Mouse (Mus musculus): Measurements from ENCODE around the gene H2-D1.
A peak's percentile ranks its signal among the peaks of the same experiment; 100 is the strongest.
"Not testable (repeated sequence)": the region's sequence is repeated elsewhere in the genome, so short reads cannot be mapped to it uniquely, and the experiment has no call there.

H2-D1 gene

DNA sequence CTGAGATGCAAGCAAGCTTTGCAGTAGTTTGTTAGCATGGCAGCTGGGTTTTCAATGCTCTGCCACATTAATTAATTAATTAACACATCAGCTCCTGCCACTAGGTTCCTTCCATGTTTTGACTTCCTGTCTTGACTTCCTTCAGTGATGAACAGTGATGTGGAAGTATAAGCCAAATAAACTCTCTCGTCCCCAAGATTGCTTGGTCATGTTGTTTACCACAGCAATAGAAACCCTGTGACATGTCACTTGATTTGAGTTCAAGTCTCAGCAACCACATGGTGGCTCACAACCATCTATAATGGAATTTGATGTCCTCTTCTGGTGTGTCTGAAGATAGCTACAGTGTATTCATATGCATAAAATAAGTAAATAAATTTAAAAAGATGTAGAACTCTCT, 5.2 kb upstream of the H2-D1 start:
- DNase-seq (ENCODE audit: low spot score in 2 of 2): no peak

DNA sequence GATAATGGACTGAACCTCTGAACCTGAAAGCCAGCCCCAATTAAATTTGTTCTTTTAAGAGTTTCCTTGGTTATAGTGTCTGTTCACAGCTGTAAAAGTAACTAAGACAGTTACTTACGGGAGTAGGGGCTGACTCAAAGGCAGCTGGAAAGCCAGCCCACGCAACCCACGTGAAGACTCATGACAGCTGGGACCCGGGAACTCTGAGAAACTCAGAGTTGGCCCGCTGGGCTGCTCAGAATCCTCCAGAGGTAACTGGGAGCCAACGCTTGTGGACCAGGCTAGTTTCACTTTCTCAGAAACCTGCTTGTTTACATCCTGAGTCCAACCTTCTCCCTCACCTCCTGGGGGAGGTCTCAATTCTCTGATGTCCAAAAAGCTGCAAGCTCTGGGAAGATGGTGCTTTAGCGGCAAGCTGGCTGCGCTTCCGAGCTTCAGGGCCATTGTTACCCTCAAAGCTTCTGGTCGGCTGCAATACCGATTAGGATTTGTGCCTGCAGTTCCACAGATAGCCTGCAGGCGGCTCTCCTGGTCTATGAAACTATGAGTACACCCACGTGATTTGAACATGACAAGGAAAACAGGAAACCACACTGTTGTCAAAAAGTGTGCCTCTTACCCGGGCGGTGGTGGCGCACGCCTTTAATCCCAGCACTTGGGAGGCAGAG, 4.6 kb upstream of the H2-D1 start:
- DNase-seq (ENCODE audit: low spot score in 2 of 2): peak; percentile 96 to 98

DNA sequence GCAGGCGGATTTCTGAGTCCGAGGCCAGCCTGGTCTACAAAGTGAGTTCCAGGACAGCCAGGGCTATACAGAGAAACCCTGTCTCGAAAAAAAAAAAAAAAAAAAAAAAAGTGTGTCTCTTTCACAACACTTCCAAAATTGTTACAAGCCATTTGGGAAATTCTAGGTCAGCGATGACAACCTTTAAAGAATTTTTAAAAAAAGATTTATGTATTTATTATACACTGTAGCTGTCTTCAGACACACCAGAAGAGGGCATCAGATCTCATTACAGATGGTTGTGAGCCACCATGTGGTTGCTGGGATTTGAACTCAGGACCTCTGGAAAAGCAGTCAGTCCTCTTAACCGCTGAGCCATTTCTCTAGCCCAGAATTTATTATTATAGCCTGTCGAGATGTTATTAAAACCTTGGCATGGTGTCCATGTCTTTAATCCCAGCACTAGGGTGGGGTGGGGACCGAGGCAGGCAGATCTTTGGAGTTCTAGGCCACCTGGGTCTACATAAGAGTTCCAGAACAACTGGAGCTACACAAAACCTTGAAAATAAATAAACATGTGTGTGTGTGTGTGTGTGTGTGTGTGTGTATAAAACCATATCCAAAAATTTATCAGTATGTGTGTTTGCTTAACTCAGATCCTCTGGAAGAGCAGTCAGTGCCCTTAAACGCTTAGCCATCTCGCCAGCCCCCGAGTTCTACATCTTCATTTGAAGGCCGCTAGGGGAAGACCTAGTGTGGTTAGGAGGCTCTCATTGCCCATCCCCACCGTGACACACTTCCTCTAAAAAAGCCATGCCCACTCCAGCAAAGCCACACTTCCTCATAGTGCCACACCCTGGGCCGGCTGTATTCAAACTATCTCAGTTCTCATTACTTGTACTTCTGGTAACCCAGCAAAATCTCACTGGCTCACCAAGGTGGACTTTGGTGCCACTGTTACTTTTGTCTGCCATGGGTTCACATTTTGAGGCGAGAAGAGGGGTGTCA, 3.7 kb upstream of the H2-D1 start:
- peak; percentile 81 to 88 for DNase-seq (ENCODE audit: low spot score in 2 of 2)

DNA sequence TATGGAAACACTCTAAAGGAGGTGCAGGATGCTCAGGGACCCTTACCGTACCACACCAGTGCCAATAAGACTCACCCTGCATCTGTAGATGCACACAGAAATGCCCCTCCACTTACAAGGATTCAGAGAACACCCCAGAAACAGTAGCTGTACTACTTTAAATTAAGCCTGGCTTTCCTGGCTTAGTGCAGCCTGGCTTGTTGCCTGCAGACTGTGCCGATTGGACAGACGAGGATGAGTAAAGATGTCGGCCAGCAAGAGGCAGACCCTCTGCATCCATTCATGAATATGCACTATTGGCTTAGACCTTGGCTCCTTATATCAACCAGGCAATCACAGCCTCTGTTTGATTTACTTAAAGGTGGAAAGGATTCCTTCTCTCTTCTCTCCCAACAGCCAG, 2.9 kb upstream of the H2-D1 start:
- DNase-seq (ENCODE audit: low spot score in 2 of 2): no peak

DNA sequence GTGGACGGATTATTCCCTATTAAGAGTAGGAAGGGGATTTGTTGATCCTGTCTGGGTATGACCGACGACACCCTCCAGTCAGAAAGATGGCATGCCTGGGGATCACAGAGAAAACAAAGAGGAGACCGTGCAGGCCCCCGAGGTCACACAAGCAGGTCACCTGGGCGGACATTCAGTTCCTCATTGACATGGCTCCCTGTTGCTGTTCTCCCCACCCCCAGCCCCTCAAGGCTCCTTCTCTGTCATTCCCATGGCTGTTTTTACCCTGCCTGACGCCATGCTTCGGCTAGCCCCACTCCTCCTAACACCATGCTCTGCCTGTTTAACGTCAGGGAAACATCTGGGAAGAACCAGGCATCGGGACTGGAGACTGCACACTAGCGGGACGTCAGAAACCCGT, 879 bp upstream of the H2-D1 start:
- DNase-seq (ENCODE audit: low spot score in 2 of 2): no peak

DNA sequence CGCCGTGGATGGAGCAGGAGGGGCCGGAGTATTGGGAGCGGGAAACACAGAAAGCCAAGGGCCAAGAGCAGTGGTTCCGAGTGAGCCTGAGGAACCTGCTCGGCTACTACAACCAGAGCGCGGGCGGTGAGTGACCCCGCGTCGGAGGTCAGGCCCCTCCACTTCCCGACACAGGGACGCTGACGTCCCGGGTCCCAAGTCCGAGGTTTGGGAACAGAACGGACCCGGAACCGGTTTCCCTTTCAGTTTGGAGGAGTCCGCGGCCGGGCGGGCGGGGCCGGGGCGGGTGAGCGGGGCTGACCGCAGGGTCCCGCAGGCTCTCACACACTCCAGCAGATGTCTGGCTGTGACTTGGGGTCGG, 973 bp downstream of the H2-D1 start:
- no peak for DNase-seq (ENCODE audit: low spot score in 2 of 2)

DNA sequence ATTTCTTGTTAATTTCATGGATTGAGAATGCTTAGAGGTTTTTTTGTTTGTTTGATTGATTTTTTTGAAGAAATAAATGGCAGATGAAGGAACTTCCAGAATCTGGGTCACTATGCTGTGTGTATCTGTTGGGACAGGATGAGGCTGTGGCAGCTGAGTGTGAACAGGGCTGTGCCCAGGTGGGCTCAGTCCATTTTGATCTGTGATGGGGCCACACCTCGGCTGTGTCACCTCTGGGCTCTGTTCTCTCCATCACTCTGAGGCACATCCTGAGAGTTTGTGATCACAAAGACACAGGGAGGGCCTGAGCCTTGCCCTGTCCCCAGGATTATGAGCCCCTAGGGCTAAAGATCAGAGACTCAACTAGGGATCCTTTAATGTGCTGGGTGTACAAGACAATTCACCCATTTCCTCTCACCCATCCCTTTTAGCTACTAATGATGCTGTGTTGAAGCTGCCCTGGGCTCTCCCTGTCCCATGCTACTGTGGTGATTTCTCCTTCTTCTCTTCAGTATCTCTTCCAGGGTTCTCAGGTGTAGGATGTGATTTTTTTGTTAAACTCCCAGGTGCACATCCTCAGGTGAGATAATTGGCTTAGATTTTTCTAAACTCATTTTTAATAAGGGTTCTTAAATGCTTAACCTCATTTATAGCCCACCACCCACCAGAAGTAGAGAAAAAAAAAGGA, 5.0 kb downstream of the H2-D1 start:
- DNase-seq (ENCODE audit: low spot score in 2 of 2): no peak

DNA sequence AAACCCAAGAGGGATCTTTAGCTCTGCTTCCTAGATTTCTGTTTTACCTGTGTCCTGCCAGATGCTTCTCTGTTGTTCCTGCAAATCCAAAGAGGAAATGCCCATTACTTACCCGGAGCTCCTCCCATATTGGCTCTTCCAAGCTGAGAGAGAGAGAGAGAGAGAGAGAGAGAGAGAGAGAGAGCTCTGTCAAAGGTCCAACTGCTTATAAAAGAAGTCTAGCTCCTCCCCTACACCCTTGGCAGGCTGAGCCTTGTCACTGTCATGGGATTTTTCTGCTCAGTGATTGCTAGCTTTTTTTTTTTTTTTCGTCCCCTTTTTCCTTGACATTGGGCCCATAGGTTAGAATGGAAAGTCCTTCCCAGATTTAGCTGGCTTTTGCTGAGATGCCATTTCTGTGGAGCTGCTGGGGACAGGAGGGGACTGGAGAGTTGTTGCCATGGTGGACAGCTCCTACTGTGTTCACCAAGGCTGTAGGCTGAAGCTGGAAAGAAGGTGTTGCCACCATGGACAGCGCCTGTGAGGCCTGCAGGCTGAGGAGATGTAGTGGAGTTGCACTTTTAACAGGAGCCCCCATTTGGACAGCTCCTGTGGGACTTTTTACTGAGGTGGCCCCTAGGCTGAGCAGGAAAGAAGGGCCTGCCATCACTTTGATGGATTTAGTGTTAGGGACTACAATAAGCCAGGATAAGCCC, 7.3 kb downstream of the H2-D1 start:
- DNase-seq (ENCODE audit: low spot score in 2 of 2): no peak

DNA sequence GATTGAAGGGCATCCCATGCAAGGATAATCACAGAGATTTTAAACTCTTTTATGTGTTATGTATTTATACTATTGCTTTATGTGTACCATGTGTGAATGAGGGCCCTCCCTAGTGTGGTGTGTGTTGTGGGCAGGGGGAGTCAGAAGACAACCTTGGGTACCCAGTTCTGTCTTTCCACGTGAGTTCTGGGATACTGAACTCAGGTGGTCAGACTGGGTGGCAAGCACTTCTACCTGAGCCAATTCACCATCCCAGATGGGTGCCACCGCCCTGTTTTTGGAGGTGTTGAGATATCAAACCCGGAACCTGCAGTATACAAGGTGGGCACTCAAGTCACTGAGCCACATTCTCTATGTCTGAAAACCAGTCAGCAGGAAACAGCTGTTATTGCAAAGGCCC, 9.7 kb downstream of the H2-D1 start:
- DNase-seq (ENCODE audit: low spot score in 2 of 2): no peak

DNA sequence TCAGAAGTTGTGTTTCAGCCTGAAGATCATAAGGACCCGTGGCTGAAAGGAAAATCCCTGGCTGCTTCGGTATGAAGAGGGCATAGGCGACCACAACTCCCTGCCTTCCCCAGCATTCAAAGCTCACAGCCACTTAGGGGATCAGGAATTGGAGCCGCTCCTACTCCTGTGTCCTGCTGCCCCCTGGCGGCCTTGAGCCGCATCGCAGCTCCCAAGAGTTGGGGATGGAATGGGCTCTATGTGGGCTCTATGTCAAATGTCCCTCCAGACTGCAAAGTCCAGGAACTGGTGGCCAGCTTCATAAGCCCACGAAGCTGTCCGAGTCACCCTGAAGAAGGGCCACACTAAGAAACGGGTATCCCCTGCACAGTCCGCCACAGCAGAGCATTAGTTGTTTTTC, 12.2 kb downstream of the H2-D1 start:
- DNase-seq (ENCODE audit: low spot score in 2 of 2): peak; percentile 84 to 87

DNA sequence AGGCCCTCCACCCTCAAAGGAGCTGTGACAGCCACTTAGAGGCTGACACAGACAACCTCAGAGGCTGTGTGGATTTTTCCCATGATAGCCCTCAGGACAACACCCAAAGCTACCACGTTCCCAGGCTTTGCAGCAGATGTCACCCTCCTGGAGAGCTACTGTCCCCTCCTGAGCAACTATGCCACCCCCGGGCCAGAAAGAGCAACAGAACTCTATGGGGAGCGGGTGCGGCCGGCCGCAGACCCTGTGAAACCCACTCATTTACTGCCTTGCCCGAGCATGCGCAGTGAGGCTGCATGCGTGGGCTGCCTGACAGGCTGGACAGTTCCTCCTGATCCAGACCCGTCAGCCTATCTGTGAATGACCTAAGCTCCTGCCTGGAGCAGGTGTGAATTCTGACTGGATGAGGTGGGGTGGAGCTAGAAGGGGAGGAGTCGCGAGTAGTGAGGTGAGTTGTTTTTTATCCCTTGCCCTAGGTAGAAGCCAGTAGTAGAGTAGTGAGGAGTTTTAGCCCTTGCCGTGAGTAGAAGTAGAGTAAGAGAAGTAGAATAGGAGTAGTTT, 13.9 kb downstream of the H2-D1 start:
- no peak for DNase-seq (ENCODE audit: low spot score in 2 of 2)

DNA sequence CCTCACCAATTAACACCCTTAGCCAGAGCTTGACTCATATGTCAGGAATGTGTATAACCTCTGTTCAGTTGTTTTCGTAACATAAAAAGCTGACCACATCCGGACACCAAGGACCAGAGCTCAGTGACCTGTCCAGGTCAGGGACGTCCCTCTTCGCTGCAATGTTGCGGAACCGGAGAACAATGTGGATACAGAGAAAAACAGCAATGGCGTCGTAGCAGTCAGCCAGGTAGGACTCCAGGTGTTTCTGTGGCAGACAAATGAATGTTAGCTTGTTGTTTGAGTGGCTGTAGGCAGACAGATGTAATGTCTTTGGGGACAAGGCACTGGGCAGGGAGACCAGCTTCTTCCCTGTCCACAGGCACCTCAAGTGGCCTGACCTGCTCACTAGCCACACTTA, 15.5 kb downstream of the H2-D1 start:
- DNase-seq (ENCODE audit: low spot score in 2 of 2): no peak

DNA sequence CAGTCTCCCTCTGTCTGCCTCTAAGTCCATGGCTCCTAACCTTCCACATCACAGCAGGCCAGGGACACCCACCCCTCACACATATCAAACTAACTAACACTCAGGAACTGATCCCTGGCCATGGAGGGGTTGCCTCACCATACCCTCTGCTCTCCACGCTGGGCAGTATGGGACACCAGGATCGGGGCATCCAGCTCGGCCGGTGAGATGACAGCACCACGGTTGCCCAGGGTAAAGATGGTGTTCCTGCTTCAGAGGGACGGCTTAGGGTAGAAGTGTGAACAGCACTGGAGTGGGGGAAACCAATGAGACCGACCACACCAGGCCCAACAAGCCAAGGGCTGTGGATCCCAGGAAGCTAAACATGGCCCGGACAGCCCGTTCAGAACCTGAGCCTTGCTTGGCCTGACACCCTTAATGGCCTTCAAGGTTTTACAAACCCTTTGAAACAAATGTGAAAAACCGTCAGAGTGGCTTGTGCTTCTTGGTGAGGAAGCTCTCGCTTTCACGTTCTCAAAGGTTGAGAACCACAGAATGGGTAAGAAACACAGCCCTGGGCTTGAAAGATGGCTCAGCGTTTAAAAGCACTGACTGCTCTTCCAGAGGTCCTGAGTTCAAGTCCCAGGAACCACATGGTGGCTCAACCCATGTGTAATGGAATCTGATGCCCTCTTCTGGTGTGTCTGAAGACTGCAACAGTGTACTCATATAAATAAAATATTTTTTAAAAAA, 16.6 kb downstream of the H2-D1 start:
- no peak for DNase-seq (ENCODE audit: low spot score in 2 of 2)

DNA sequence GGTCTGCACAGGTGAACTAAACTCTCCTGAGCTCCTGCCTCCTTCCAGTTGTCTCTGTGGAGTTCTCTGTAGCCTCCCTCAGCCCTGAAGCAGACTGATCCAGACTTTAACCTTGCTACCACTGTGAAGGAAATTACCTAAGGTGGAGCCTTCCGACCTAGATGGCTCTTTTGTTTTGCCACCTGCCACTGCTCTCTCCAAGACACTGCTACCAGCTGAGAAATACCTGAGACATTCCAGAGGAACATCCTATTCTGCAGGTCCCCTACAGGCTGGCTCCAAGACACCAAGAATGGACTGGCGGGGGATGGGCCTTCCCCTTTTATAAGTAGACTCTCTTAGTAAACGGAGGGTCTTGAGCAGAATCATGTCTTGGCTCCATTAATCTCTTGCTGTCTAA, 17.7 kb downstream of the H2-D1 start:
- DNase-seq (ENCODE audit: low spot score in 2 of 2): no peak

DNA sequence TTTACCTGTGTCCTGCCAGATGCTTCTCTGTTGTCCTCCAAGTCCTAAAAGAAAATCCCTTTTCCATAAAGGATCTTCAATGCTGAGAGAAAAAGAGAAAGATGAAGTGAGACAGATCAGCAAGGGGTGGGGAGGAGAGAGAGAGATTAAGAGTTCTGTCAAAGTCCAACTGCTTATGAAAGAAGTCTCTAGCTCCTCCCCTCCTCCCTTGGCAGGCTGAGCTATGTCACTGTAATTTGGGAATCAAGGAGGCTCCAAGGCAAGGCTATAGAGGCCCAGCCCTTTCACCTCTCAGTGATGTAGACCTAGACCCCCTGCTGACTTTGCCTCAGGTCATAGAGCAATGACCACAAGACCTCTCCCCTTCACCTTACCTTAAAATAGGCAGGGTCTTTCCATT, 22.9 kb downstream of the H2-D1 start:
- no peak for DNase-seq (ENCODE audit: low spot score in 2 of 2)

DNA sequence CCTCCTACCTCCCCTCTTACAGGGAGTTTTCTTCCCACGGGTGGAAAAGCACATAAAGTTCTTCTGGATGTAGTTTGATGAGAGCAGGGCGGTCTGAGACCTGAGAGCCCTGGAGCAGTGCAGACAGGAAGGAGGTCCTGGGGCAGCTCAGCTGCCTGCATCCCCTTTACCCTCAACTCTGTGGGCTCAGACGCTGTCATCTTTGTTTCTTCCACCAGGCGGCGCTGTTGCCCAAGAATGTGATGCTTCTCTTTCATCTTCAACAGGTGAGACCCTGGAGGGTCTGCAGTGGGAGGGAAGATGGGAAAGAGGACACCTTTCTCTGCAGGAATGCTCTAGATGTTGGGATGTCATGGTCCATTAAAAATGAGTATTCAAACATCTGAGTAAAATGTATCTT, 33.3 kb downstream of the H2-D1 start:
- DNase-seq (ENCODE audit: low spot score in 2 of 2): peak in 1 of 2 experiments; percentile 32

DNA sequence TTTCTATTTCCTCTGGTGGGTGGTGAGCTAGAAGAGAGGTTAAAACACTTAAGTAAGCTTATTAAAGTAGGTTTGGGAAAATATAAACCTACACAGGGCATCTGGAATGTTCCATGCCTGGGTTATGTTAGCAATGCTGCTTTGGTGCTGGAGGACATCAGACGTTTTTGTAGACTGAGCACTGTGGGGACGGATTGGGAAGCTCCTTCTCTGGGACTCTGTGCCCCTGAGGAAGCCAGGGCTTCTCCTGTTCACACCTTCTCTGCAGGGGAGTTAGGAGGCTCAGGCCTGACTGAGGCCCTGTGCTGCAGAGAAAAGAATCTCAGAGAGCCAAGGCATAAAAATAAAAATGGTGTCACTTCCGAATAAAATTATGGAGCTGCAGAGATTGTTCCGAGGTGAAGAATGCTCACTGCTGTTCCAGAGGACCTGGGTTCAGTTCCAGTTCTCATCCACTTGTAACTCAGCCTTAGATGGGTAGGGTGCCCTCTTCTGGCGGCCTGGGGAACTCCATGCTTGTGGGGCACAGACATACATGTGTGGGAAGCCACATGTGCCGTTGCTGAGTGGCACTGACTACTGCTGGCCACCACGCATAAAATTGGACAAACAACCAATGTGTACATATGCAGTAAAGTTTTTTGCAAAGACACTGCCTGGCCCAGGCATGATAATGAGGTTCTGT, 37.9 kb downstream of the H2-D1 start:
- not testable (repeated sequence) for DNase-seq (ENCODE audit: low spot score in 2 of 2)

DNA sequence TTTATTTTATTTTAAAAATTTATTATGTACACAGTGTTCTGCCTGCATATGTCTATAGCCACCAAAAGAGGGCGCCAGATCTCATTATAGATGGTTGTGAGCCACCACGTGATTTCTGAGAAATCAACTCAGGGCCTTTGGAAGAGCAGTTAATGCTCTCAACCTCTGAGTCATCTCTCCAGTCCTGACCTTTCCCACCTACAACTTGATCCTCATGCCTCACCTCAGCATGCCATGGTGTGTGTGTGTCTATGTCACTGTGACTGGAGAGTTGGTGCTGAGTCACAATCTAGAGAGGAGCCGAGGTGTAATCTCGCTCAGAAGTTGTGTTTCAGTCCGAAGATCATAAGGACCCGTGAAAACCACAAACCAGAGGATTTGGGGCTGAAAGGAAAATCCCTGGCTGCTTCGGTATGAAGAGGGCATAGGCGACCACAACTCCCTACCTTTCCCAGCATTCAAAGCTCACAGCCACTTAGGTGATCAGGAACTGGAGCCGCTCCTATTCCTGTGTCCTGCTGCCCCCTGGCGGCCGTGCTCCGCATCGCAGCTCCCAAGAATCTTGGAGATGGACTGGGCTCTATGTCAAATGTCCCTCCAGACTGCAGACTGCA, 39.2 kb downstream of the H2-D1 start:
- DNase-seq (ENCODE audit: low spot score in 2 of 2): peak; percentile 84 to 89

DNA sequence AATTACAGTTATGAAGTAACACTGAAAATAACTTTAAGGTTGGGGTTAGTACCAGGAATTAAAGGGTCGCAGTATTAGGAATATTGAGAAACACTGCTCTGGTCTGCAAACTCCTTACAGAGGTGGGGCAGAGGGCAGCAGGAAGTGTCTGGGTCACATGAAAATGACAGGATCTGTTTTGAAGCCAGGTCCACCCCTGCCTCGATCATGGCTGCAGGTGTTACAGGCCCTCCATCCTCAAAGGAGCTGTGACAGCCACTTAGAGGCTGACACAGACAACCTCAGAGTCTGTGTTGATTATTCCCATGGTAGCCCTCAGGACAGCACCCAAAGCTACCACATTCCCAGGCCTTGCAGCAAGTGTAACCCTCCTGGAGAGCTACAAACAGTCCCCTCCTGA, 40.7 kb downstream of the H2-D1 start:
- DNase-seq (ENCODE audit: low spot score in 2 of 2): no peak

DNA sequence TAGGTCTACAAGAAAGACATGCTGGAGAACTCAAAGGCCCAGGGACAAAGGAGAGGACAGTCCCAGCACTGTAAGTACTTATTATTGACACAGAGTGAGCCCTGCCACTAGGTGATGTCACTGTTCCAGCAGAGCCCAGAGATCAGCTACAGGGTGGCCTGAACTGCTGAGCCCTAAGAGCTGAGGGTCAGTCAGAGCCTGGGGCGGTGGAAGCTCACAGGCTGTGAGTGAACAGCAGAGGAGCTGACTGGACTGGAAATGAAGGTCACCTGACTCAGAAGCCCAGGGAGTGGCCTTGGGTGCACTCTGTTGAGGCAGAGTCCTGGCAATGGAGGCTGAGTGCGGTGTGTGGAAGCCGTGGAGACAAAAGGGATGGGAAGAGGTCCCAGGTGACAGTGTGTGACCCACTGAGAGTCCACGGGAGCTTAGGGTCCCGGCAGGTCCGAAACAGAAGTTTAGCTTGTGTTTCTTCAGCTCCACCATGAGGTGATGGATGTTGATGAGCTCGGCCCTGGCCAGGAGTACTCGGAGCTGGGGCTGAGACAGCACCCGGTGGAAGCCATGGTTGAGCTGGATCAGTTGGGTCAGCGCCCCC, 41.3 kb downstream of the H2-D1 start:
- no peak for DNase-seq (ENCODE audit: low spot score in 2 of 2)
